Mouse (Mus musculus) hindbrain, embryonic 14.5 days (tissue): ENCODE measurements around the gene Olfr1392. TPM values are rescaled to one million over a fixed set of nuclear protein-coding genes. Genes with fewer than 3 reads are reported as not detected.

ENCODE experiments used
- ATAC-seq: fragments of 200-750 bp; cut with Nextera tagmentation; 2 replicates; pipeline ENCODE4 v1.8.0; 2017; ENCODE audit warnings: moderate number of reproducible peaks, mild to moderate bottlenecking, moderate TSS enrichment, moderate library complexity; ENCODE audit not compliant: low FRiP score
- DNase-seq: peaks from one replicate; pipeline ENCODE4 v3.0.0-alpha.2; 2015; ENCODE audit warnings: low spot score
- H3K27ac ChIP-seq: fragments of 300-500 bp; sonication (generic); 2 replicates; pipeline ENCODE4 v1.5.1; 2014; ENCODE audit warnings: mild to moderate bottlenecking, moderate library complexity
- H3K27me3 ChIP-seq: fragments of 300-500 bp; sonication (generic); 2 replicates; pipeline ENCODE4 v1.6.1; 2014; ENCODE audit warnings: mild to moderate bottlenecking, low read length, mixed read lengths; ENCODE audit not compliant: control insufficient read depth, insufficient read depth
- H3K36me3 ChIP-seq: fragments of 300-500 bp; sonication (generic); replicated peaks from 2 replicates; pipeline ENCODE4 v1.6.1; 2014; ENCODE audit not compliant: control insufficient read depth, insufficient read depth
- H3K4me1 ChIP-seq: fragments of 300-500 bp; sonication (generic); replicated peaks from 2 replicates; pipeline ENCODE4 v1.6.1; 2014; ENCODE audit warnings: antibody characterized with exemption, low read length, mixed read lengths; ENCODE audit not compliant: control insufficient read depth, insufficient read depth
- H3K4me2 ChIP-seq: fragments of 300-500 bp; sonication (generic); replicated peaks from 2 replicates; pipeline ENCODE4 v1.6.1; 2014; ENCODE audit warnings: mild to moderate bottlenecking, moderate library complexity
- H3K4me3 ChIP-seq: fragments of 300-500 bp; sonication (generic); replicated peaks from 2 replicates; pipeline ENCODE4 v1.5.1; 2014; ENCODE audit warnings: mild to moderate bottlenecking, low read length
- H3K9ac ChIP-seq: fragments of 300-500 bp; sonication (generic); 2 replicates; pipeline ENCODE4 v1.6.1; 2014
- H3K9me3 ChIP-seq: fragments of 300-500 bp; sonication (generic); 2 replicates; pipeline ENCODE4 v1.6.1; 2016; ENCODE audit warnings: low read length; ENCODE audit not compliant: control insufficient read depth
- WGBS: fragments of 180-500 bp; shearing (Covaris S2); extraction: QIAGEN DNeasy Blood & Tissue Kit; methylation state at CpG from one replicate; pipeline ENCODE4 v1.1.7; 2014; 5-methylcytosine and 5-hydroxymethylcytosine counted together
- polyA plus RNA-seq: library from polyadenylated mRNA; unstranded; fragments of >200 nt; fragmentation: Nextera tagmentation; extraction: Ambion mirVana; gene quantifications from 2 replicates; pipeline ENCODE4 v1.2.1, GENCODE M21; 2014

Olfr1392 gene
- polyA plus RNA-seq, 1 experiment from 2014 or later, result not detected

- no peak for DNase-seq
- no peak within 1 kb of the TSS for H3K4me2 ChIP-seq
- H3K9ac ChIP-seq, result no peak within 1 kb of the TSS
- H3K36me3 ChIP-seq, result no peaks in the 10 kb centered on the region
- no peaks in the 10 kb centered on the region for H3K27me3 ChIP-seq
- H3K9me3 ChIP-seq, result no peaks in the 10 kb centered on the region
- no peak for ATAC-seq
- no peak within 1 kb of the TSS for H3K27ac ChIP-seq
- no peaks in the 10 kb centered on the region for H3K4me1 ChIP-seq
- WGBS, result 84% methylated on average over 1 of the region's 1 CpGs
- no peak within 1 kb of the TSS for H3K4me3 ChIP-seq
These were observed 49.8 kb downstream of the Olfr1392 start, which contains the start of gene Olfr1390 for GRCm38 (mm10) chr11:49334888-49335287. Gene Olfr1390 (plus strand): TSS chr11:49335188.

- H3K4me3 ChIP-seq, result no peak overlapping the region
- WGBS, result 74% methylated on average over 4 of the region's 4 CpGs
- no peak overlapping the region for H3K27ac ChIP-seq
- H3K9ac ChIP-seq, result no peak overlapping the region
- H3K9me3 ChIP-seq, result no peaks in the 10 kb centered on the region
- ATAC-seq (no peak), DNase-seq (no peak)
- no peaks in the 10 kb centered on the region for H3K4me1 ChIP-seq
- no peaks in the 10 kb centered on the region for H3K36me3 ChIP-seq
- H3K4me2 ChIP-seq, result no peak overlapping the region
- no peaks in the 10 kb centered on the region for H3K27me3 ChIP-seq
These were observed 52.2 kb downstream of the Olfr1392 start for GRCm38 (mm10) chr11:49337150-49337832.

Other genes starting within 250 kb of the Olfr1392 start
- gene 9930111J21Rik2, start 234.0 kb upstream of the Olfr1392 start, polyA plus RNA-seq, result 0.21 and 0.41 TPM in 2 replicates
- not detected in 2 replicates for gene Tgtp2, start 221.1 kb upstream of the Olfr1392 start, polyA plus RNA-seq
- 0.95 and 1.0 TPM in 2 replicates for gene Ifi47, start 208.7 kb upstream of the Olfr1392 start, polyA plus RNA-seq
- not detected in 2 replicates for gene Olfr1396, start 170.4 kb upstream of the Olfr1392 start, polyA plus RNA-seq
- not detected in 2 replicates for gene Olfr1395, start 143.0 kb upstream of the Olfr1392 start, polyA plus RNA-seq
- gene Olfr1394, start 130.9 kb upstream of the Olfr1392 start, polyA plus RNA-seq, result not detected in 2 replicates
- gene Btnl9, start 98.1 kb upstream of the Olfr1392 start, polyA plus RNA-seq, result 0.05 and 0.11 TPM in 2 replicates
- gene Zfp62, start 82.0 kb upstream of the Olfr1392 start, polyA plus RNA-seq, result 46.8 and 48.2 TPM in 2 replicates
- 31.0 and 31.1 TPM in 2 replicates for gene Mgat1, start 41.1 kb upstream of the Olfr1392 start, polyA plus RNA-seq
- gene Olfr1393, start 7.0 kb upstream of the Olfr1392 start, polyA plus RNA-seq, result not detected in 2 replicates
- gene Olfr10, start 19.5 kb downstream of the Olfr1392 start, polyA plus RNA-seq, result 0.07 TPM in 1 of 2 replicates, not detected in the other
- not detected in 2 replicates for gene Olfr1391, start 37.5 kb downstream of the Olfr1392 start, polyA plus RNA-seq
- not detected in 2 replicates for gene Olfr1390, start 49.9 kb downstream of the Olfr1392 start, polyA plus RNA-seq
- gene Olfr1389, start 137.8 kb downstream of the Olfr1392 start, polyA plus RNA-seq, result not detected in 2 replicates
- 0.07 TPM in 1 of 2 replicates, not detected in the other for gene Olfr1388, start 151.3 kb downstream of the Olfr1392 start, polyA plus RNA-seq
- not detected in 2 replicates for gene Olfr1387, start 170.1 kb downstream of the Olfr1392 start, polyA plus RNA-seq
- not detected in 2 replicates for gene Olfr1386, start 179.8 kb downstream of the Olfr1392 start, polyA plus RNA-seq
- gene Olfr1385, start 203.8 kb downstream of the Olfr1392 start, polyA plus RNA-seq, result not detected in 2 replicates
- not detected in 2 replicates for gene Olfr1384, start 221.4 kb downstream of the Olfr1392 start, polyA plus RNA-seq
- not detected in 2 replicates for gene Olfr1383, start 234.4 kb downstream of the Olfr1392 start, polyA plus RNA-seq
- not detected in 2 replicates for gene Olfr1382, start 243.0 kb downstream of the Olfr1392 start, polyA plus RNA-seq